Mouse (Mus musculus) B cell, adult 2 months (primary cell): ENCODE data around the gene Tmem251.

Experiments
- DNase-seq, 2 experiments: peaks; one replicate each; pipeline ENCODE4 v3.0.0; 2022

Tmem251 gene

DNA sequence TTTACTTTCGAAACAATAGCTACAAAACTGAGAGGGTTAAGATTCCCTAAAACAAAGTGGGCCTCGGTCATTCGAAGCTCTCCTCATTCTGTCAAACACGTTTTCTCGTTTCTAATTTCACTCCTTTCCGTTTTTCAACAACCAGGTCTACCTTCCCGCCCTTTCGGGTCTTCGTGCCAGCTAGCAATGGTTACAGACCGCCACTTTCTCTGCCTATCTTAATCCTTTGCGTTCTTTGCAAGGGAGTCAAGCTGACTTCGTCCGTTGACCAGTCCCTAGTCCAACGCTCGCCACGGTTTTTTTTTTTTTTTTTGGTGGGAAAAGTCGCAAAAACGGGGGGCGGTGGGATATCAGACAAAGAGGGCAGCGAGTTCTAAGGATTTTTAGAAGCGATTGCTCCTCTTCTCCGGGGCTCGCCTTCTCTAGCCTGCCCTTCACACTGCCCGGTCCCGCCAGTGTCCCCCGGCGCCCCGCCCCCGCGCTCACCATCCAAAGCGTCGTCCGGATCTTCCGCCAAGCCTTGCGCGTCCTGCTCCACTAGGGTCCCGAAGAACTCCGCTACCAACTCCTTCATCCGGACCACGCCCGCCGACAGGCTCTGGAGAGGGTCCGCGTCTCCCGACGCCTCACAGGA lies 13.6 kb downstream of the Tmem251 start:
- peak in 1 of 2 experiments; percentile 19 for DNase-seq

DNA sequence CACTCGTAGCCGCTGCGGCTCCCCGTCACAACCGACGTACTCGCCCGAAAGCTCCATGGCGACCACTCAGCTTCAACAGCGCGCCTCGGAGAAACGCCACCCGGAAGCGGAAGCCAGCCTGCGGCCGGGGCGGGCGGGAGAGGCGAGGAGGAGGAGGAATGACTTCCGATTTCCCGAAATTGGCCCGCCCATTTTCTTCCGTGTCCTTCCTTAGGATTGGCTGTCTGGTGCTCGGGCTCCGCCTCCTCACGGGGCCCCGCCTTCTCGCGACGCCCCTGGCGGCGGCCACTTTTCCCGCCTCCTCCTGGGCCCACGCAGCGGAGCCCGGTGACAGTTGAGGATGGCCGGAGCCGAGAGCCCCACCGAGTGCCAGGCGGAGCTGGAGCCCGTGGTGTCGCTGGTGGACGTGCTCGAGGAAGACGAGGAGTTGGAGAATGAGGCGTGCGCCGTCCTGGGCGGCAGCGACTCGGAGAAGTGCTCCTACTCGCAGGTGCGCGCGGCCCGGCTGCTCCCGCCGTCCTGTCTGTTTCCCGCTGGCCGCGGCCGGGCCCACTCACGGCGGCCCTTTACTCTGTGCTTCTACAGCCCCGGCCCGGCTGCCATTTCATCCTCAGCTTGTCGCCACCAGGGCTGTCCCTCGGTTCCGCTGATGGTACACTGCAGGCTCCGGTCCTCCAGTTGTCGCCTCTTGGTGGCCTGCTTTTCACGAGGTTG lies 14.3 kb downstream of the Tmem251 start, which contains the start of the genes Gm28051, Gon7 and Ubr7:
Gene Gm28051, minus strand, starts transcription at position 77 of the 714 bp plus-strand sequence.
Gene Gon7, minus strand, starts transcription at position 115 of the 714 bp plus-strand sequence.
Gene Ubr7, plus strand, starts transcription at position 279 of the 714 bp plus-strand sequence.
- DNase-seq = peak; percentile 92 to 93

DNA sequence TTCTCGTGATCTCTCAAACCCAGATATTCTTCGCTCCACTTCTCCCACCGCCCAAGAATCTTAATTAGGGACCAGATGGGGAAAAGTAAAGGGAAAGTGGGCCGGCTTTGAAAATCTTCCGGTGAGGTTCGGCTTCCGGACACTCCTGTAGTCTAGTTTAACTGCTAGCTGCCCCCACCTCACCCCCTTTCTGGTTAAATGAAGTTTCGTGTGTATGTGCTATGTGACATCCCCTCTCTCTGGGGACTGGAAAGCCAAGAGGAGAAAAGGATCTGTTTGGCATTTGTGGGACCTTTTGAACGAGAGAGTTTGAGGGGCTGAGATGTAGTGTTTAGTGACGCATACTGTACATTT lies 14.8 kb downstream of the Tmem251 start, which contains the start of gene Gm20604:
Gene Gm20604, minus strand, starts transcription at position 270 of the 354 bp plus-strand sequence.
- peak in 1 of 2 experiments; percentile 31 for DNase-seq

DNA sequence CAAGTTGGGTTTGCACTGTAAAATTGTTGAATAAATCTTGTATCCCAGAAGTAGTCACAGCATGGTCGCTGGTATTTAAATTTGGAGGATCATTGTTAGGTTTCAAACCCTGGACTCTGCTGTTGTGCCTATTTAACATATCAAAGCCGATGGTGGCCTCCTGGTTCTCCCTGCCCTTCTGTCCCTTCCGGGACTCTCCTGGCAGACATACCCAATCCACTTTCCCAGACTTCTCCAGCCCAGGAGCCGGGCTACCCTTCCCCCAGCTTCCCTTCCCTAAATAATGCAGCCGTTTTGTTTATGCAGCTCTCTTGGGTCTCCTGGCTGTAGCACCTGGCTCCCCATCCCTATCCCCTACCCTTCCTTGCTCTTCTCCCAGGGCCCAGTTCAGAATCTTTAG lies 15.4 kb downstream of the Tmem251 start:
- DNase-seq = no peak

DNA sequence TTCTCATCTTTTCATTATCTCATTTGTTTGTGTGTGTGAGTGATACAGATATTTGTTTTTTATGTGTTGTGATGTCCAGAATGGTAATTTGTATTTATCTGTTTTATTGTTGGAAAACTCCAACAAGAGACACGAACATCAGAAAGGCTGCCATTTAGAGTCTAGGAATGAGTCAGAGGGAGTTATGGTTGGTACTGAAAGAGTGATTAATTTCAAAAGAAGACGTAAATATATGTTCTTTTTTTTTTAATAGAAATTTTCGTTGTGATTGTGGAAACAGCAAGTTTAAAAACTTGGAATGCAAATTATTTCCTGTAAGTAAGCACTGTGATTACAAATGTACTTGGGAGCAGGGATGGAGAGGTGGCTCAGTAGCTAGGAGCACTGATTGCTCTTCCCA lies 18.1 kb downstream of the Tmem251 start:
- no peak for DNase-seq

DNA sequence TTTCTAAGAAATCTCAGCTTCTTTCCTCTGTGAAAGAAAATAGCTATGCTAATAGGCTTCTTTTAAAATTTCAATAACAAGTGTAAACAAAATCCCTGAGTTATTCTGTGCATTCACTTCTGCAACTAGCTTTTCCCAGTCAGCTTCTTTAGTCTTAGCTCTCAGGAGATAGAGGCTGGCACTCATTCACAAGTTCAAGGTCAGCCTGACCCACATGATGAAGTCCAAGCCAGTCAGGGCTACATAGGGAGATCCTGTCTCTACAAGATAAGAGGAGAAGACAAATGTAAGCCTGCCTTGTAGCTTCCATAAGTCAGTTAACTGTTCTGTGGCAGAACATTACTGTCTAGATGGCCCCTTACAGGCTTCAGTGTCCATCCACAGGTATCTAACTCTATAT lies 20.1 kb downstream of the Tmem251 start:
- DNase-seq = no peak

DNA sequence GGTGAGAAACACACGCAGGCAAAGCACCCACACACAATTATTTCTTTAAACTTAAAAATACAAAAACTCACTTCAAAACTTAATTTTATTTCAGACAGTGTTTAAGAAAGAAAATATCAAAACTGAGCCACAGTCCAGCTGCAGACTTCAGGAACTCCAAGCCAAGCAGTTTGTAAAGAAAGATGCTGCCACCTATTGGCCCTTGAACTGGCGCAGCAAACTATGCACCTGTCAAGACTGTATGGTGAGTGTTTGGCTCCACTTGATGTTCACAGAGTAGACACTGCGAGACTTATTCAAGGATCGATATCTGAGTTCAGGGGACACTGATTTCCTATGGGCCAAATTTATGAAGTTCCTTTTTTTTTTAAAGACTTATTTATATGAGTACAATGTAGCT lies 25.4 kb downstream of the Tmem251 start:
- DNase-seq = peak; percentile 22 to 24

DNA sequence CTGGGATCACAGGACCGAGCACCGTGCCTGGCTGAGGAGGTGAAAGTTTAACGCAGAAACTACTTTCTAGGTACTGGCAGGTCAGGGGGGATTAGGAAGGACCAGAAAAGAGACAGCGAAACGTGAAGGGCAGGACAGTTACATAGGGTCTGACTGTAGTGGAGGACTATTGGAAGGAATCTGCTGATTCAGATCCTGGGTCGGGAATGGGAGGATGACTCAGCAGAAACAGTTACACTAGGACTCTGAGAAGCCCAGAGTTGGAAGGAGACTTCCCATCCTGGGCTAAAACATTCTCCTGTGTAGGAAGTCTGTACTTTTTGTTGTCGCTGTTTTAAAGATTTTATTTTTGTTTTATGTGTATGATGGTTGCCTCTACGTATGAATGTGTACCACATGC lies 28.0 kb downstream of the Tmem251 start:
- no peak for DNase-seq

DNA sequence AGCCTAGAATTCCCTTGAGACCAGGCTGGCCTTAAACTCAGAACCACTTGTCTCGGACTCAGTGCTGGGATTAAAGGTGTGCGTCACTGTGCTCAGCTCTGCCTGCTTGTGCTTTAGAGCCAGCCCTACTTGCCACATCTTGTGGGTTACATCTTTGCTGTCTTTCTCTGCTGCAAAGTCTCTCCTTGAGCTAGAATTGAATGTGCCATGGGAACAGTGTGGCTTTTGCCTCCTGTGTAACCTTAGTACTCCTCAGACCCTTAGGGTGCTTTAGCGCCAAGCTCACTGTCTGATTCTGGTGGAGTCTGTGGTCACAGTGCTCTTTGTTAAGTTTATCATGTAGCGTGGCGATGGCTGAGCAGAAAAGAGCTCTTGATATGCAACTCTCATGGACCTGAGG lies 29.1 kb downstream of the Tmem251 start:
- no peak for DNase-seq

DNA sequence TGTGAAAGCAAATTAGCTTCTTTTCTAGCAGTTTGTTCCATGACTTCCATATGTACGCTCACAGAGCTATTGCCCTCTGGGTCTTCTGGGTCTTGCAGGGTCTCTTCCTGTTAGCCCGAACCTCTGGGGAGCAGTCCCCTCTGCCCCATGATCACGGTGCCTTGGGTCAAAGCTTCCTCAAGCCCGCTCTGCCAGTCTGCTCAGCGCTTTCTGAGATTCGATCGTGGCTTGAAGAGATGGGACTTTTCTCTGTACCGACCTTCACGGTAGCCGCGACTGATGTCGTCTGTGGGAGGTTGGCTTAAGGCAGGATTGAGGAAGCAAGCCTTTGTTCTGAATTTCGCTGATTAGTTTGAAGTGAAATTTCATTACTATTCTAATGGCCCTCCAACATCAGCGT lies 32.5 kb downstream of the Tmem251 start:
- no peak for DNase-seq

DNA sequence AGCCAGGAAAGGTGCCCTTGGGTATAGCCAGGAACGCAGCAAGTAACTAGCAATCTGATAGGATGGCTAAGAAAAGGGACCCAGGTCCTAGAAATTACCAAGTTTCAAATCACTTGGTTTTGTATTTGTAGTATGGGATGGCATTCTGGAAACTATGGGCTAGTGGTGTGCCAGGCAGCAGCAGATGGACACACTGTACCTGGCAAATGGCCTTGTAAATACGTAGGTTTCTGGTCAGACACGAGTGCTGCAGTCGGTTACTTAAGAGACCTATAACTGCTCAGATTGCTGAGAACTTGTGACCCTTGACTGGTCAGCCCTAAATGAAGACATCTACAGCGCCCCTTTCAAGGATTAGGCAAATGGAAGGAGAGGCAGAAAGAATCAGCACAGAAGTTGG lies 34.6 kb downstream of the Tmem251 start:
- no peak for DNase-seq

DNA sequence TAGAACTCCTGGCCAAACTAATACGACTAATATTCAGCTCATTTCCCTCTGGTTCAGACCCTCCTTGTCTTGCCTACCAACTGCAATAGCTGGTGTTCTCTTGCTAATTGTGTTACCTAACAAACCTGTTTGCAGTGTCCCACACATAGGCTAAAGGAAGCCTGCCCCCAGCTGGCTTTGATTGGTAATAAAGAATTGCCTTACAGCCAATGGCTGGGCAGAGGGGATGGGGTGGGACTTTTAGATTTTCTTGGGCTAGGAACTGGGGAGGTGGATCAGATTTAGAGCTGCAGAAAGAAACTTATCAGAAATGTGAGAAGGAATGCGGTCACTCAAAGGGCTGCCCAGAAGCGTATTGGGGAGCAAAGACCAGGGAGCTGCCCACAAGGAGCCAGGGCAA lies 35.9 kb downstream of the Tmem251 start:
- DNase-seq = peak in 1 of 2 experiments; percentile 36

DNA sequence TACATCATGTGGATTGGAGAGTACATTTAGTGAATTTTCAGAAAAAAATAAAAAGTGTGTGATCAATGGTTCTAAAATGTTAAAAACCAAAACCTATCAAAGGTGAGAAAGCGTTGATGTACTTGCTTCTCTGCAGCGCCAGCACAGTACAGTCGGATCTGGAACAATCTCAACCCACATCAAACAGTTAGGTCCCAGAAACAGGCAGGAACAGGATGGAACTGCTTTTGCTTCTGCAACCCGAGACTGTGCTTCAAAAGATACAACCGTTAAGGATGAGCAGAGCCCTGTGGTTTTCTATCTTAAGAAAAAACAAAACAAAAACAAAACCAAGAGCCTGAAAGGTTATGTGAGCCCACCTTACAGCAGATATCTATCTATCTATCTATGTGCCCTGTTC lies 39.3 kb downstream of the Tmem251 start:
- no peak for DNase-seq

DNA sequence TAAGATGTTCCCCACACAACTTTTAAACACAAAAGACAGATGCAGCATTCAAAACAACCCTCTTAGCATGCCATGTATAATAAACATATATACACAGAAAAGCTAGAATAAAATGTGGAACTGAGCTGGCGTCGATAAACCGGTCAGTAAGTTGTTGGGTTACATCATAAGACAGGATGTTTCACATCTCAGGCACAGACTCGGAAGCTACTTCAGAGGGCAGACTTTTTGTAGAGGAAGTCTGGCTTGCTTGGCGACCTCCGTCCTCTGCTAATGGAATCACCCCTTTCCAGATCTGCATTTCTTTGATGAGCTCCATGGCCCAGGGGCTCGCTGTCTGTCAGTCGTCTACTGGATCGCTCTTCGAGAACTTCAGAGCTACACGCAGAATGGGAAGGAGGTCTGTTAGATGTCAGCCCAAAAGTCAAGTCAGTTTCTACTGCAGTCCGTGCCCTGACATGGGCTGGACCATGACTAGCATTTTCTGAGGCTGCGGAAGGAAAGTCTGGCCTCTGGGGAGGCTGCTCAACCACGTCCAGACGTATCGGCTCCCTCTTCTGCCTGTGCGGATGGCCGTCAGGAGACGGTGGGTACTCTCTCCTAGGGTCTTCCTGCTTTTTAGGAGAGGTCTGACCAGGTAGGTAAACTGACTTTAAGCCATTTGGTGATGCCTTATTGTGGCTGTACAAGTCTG lies 41.5 kb downstream of the Tmem251 start:
- DNase-seq = no peak

DNA sequence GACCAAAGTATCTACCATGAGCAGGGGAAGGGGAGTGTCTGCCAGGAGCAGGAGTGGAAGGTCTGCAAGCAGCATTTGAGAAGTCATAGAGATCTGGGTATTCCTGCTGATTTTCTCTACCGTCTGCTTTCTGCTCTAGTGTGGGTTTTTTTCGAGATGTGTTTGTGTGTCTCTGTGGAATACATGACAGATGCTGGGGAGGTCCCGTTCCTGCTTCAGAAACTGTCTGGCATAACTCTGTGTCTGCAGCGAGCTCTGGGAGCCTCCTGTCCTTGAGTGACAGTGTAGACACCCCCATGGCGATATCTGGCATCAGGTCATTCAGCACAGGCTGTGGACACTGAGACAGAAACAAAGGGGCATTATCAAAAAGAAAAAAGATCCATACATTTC lies 42.0 kb downstream of the Tmem251 start:
- DNase-seq = no peak

DNA sequence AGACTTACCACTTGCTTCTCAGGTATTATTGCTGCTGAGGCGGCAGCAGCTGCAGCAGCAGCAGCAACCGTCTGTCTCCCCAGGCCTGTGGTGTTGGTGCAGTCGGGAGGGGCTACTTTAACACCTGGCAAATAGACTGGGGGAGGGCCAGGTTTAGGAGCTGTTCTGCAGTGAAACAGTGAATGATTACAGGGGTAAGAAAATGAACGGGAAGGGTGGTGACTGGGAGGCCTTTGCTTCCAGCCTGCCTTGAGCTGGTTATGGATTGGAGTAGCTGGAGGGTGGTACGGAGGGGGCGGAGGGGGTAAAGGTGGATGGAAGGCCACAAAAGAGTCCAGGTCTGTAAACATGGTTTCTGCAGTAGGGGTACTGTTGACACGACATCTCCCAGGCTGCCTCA lies 44.4 kb downstream of the Tmem251 start:
- no peak for DNase-seq
